Mouse (Mus musculus) kidney, adult 2 months (tissue): ENCODE results near the gene Tor1b.

Experiments used
- CTCF ChIP-seq: fragments of 200-500 bp; conservative IDR thresholded peaks from 2 replicates; pipeline ENCODE4 v1.5.1; 2011; ENCODE audit warnings: low read depth, mild to moderate bottlenecking, control low read depth, low read length, moderate library complexity, mixed read lengths; ENCODE audit not compliant: insufficient read depth, insufficient read length
- POLR2A ChIP-seq: fragments of 200-500 bp; IDR thresholded peaks from one replicate; pipeline ENCODE4 v1.6.1; 2011; ENCODE audit warnings: low read depth, low read length, control low read depth

- TF ChIP-seq CTCF = no peak
- TF ChIP-seq POLR2A = no peak
These were observed 14.2 kb upstream of the Tor1b start for GRCm38 (mm10) chr2:30938574-30938991.
